ENCODE assay signal across 8 mouse cellular contexts in genomic region chr9:90113151-90113550, GRCm38 (mm10). TPM values are rescaled to one million over a fixed set of nuclear protein-coding genes. Genes with fewer than 3 reads are reported as not detected.
DNase-seq lines count a peak whose midpoint lies in the region; ATAC-seq and TF ChIP-seq lines count a peak whose summit lies in the region.

No protein-coding gene starts in this region.

- no peak for TF ChIP-seq CTCF in bone marrow macrophage, adult 2 months (IDR thresholded peaks at IDR 0.05; ENCODE audit: low read depth, low read length)

- H3K4me2 ChIP-seq in kidney, embryonic 16.5 days (replicated peaks; ENCODE audit: low read depth, low read length) = peak overlapping the region; percentile 95
- H3K4me2 ChIP-seq in hindbrain, embryonic 14.5 days (replicated peaks) = peak overlapping the region; percentile 86

- no peak for DNase-seq in kidney, adult 8-10 months
- no peak for DNase-seq in hindbrain, embryonic 14.5 days (ENCODE audit: low spot score)
- DNase-seq in cerebellum, adult 11 months = no peak
- no peak for DNase-seq in right cerebral cortex, postnatal 14 days
- no peak for DNase-seq in thymus, adult 18-20 months

- H3K4me3 ChIP-seq in kidney, embryonic 16.5 days (ENCODE audit: low read length) = peak overlapping the region; percentile 79
- H3K4me3 ChIP-seq in bone marrow macrophage, adult 2 months (ENCODE audit: insufficient read depth, low read length) = peak overlapping the region; percentile 87
- H3K4me3 ChIP-seq in hindbrain, embryonic 14.5 days (replicated peaks; ENCODE audit: low read length) = peak overlapping the region; percentile 83
- peak overlapping the region; percentile 83 for H3K4me3 ChIP-seq in macrophage (ENCODE audit: inconsistent target)

- H3K9ac ChIP-seq in kidney, embryonic 16.5 days (replicated peaks; ENCODE audit: low read length) = peak overlapping the region; percentile 95
- peak overlapping the region; percentile 89 for H3K9ac ChIP-seq in hindbrain, embryonic 14.5 days

- H3K27ac ChIP-seq in kidney, embryonic 16.5 days (ENCODE audit: low read length) = peak overlapping the region; percentile 99
- peak overlapping the region; percentile 97 for H3K27ac ChIP-seq in bone marrow macrophage, adult 2 months (ENCODE audit: insufficient read depth, low read depth, low read length)
- H3K27ac ChIP-seq in hindbrain, embryonic 14.5 days = peak overlapping the region; percentile 99
- H3K27ac ChIP-seq in macrophage = peak overlapping the region; percentile 84

- peaks cover 55% of the 10 kb centered on the region for H3K79me2 ChIP-seq in macrophage (ENCODE audit: inconsistent target)

- H3K9me3 ChIP-seq in kidney, embryonic 16.5 days (ENCODE audit: low read length) = no peaks in the 10 kb centered on the region
- no peaks in the 10 kb centered on the region for H3K9me3 ChIP-seq in hindbrain, embryonic 14.5 days (ENCODE audit: control insufficient read depth, low read length)

- peaks cover 9% of the 10 kb centered on the region; the same call in 1 of the 2 replicates for H3K36me3 ChIP-seq in kidney, embryonic 16.5 days (ENCODE audit: insufficient read depth, low read length)
- peaks cover 16% of the 10 kb centered on the region; the same call in 1 of the 2 replicates for H3K36me3 ChIP-seq in hindbrain, embryonic 14.5 days (replicated peaks; ENCODE audit: control insufficient read depth, insufficient read depth)
- peaks cover 11% of the 10 kb centered on the region; the same call in 1 of the 2 replicates for H3K36me3 ChIP-seq in macrophage (ENCODE audit: inconsistent target)

- WGBS in kidney, embryonic 16.5 days = 2% methylated on average over 13 of the region's 13 CpGs
- WGBS in hindbrain, embryonic 14.5 days = 2% methylated on average over 13 of the region's 13 CpGs
- 0% methylated on average over 13 of the region's 13 CpGs for WGBS in macrophage (ENCODE audit: missing documents)

- H3K4me1 ChIP-seq in kidney, embryonic 16.5 days (ENCODE audit: insufficient read depth, low read length) = peaks cover 27% of the 10 kb centered on the region
- peaks cover 28% of the 10 kb centered on the region for H3K4me1 ChIP-seq in bone marrow macrophage, adult 2 months (ENCODE audit: control insufficient read depth, insufficient read depth, low read length)
- peaks cover 34% of the 10 kb centered on the region for H3K4me1 ChIP-seq in hindbrain, embryonic 14.5 days (replicated peaks; ENCODE audit: control insufficient read depth, insufficient read depth, low read length)

- ATAC-seq in kidney, embryonic 16.5 days (ENCODE audit: low FRiP score, low TSS enrichment) = no peak
- ATAC-seq in hindbrain, embryonic 14.5 days (ENCODE audit: low FRiP score) = no peak

- no peak for TF ChIP-seq POLR2A in bone marrow macrophage, adult 2 months (IDR thresholded peaks at IDR 0.05; ENCODE audit: borderline replicate concordance, low read depth, low read length)

- H3K27me3 ChIP-seq in kidney, embryonic 16.5 days (ENCODE audit: insufficient read depth, low read length) = no peaks in the 10 kb centered on the region
- H3K27me3 ChIP-seq in hindbrain, embryonic 14.5 days (ENCODE audit: control insufficient read depth, insufficient read depth, low read length) = no peaks in the 10 kb centered on the region

RNA-seq across cellular contexts. Expression of gene Morf4l1, which starts 1.4 kb away (rescaled TPM):
- polyA plus RNA-seq in kidney, embryonic 16.5 days (2015; fragmentation: Nextera tagmentation; extraction: Ambion mirVana) = 444 and 471 TPM in 2 replicates
- 486 and 540 TPM in 2 replicates for polyA plus RNA-seq in bone marrow macrophage, adult 2 months (2012; ENCODE audit: insufficient read depth, insufficient read length, missing spikeins)
- polyA plus RNA-seq in hindbrain, embryonic 14.5 days (2014; fragmentation: Nextera tagmentation; extraction: Ambion mirVana) = 557 and 572 TPM in 2 replicates
- total RNA-seq in macrophage (2018; cell fraction: chromatin; rRNA removed) = 100 to 1,000 TPM; 267 to 473 (median 379) TPM
- total RNA-seq in macrophage (2018; cell fraction: cytosol; rRNA removed) = 100 to 1,000 TPM; 308 to 444 (median 369) TPM
- 100 to 1,000 TPM; 206 to 324 (median 272) TPM for total RNA-seq in macrophage (2018; cell fraction: nucleus; rRNA removed)
- 377 to 571 TPM (median 378 TPM) in 3 replicates for polyA plus RNA-seq in macrophage (2018)

RNA-seq across cellular contexts. Expression of gene Adamts7, which starts 49.7 kb away (rescaled TPM):
- polyA plus RNA-seq in kidney, embryonic 16.5 days (2015; fragmentation: Nextera tagmentation; extraction: Ambion mirVana) = 16.5 and 17.5 TPM in 2 replicates
- not detected in 2 replicates for polyA plus RNA-seq in bone marrow macrophage, adult 2 months (2012; ENCODE audit: insufficient read depth, insufficient read length, missing spikeins)
- 8.7 and 9.1 TPM in 2 replicates for polyA plus RNA-seq in hindbrain, embryonic 14.5 days (2014; fragmentation: Nextera tagmentation; extraction: Ambion mirVana)
- 1 to 10 TPM in 1 of 26 experiments, under 1 TPM in 9, not detected in 16; 0.12 to 1.4 (median 0.35) TPM for total RNA-seq in macrophage (2018; cell fraction: chromatin; rRNA removed)
- under 1 TPM in 7 of 26 experiments, not detected in 19; 0.03 to 0.10 (median 0.09) TPM for total RNA-seq in macrophage (2018; cell fraction: cytosol; rRNA removed)
- under 1 TPM in 3 of 26 experiments, not detected in 23; 0.12 to 0.55 (median 0.23) TPM for total RNA-seq in macrophage (2018; cell fraction: nucleus; rRNA removed)
- polyA plus RNA-seq in macrophage (2018) = not detected in 3 replicates

RNA-seq across cellular contexts. Expression of gene Ctsh, which starts 59.2 kb away (rescaled TPM):
- 123 and 152 TPM in 2 replicates for polyA plus RNA-seq in kidney, embryonic 16.5 days (2015; fragmentation: Nextera tagmentation; extraction: Ambion mirVana)
- 297 and 300 TPM in 2 replicates for polyA plus RNA-seq in bone marrow macrophage, adult 2 months (2012; ENCODE audit: insufficient read depth, insufficient read length, missing spikeins)
- polyA plus RNA-seq in hindbrain, embryonic 14.5 days (2014; fragmentation: Nextera tagmentation; extraction: Ambion mirVana) = 29.4 and 30.8 TPM in 2 replicates
- 100 to 1,000 TPM; 245 to 581 (median 440) TPM for total RNA-seq in macrophage (2018; cell fraction: chromatin; rRNA removed)
- 100 to 1,000 TPM; 403 to 905 (median 562) TPM for total RNA-seq in macrophage (2018; cell fraction: cytosol; rRNA removed)
- 100 to 1,000 TPM; 222 to 887 (median 616) TPM for total RNA-seq in macrophage (2018; cell fraction: nucleus; rRNA removed)
- 421 to 733 TPM (median 673 TPM) in 3 replicates for polyA plus RNA-seq in macrophage (2018)
